Mouse (Mus musculus): Measurements from ENCODE around the gene Rgs11. TPM values are rescaled to one million over a fixed set of nuclear protein-coding genes. Genes with fewer than 3 reads are reported as not detected.
"Not testable (repeated sequence)": the region's sequence is repeated elsewhere in the genome, so short reads cannot be mapped to it uniquely, and the experiment has no call there.

The Rgs11 gene
- total RNA-seq (2021), result 10 to 100 TPM; 56.1 to 56.2 TPM
- long read RNA-seq, experiment 1, partial matches to known transcripts, result 10 of 50 reads
- long read RNA-seq, experiment 1, other reads (novel, unspliced or antisense), result 37 of 50 reads
- long read RNA-seq, experiment 2, partial matches to known transcripts, result 13 of 59 reads
- long read RNA-seq, experiment 2, other reads (novel, unspliced or antisense), result 41 of 59 reads

- intact Hi-C loops (cut with DNase I), result no loop called here
- DNase-seq (ENCODE audit: low spot score in 2 of 2), result peak; percentile 52 to 57
Measured at GRCm38 (mm10) chr17:26202737-26203136, at the start of gene Rgs11. Rgs11 (plus strand) TSS chr17:26202951.

DNA sequence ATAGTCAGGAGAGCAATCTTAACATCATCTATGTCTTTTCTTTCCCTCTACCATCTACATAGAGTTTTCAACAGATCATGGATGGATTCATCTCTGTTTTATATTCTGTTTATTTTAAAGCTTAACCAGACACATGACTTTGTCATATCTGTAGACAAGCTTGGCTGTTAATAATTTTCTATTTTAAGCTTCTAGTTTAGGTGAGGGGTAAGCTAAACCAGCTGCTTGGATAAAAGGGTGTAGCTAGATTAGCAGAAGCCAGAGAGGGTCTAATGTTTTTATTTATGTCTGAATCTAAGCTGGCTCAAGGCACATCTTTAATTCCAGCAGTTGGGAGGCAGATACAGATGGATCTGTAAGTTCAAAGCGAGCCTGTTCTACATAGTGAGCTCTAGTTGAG lies 40.0 kb upstream of the Rgs11 start:
- DNase-seq (ENCODE audit: low spot score in 2 of 2), result no peak

DNA sequence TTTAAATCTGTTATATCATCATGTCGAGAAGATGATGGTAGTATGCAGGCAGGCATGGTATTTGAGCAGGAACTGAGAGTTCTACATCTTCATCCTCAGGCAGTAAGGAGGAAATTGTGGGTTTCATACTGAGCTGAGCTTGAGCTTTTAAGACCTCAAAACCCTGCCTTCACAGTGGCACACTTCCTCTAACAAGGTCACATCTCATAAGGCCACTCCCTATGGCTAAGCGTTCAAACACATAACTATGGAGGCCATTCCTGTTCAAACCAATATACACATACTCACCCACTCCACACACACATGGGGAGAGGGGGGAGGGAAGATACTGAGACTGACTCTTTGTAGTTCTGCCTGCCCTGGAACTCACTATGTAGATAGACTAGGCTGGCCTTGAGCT lies 34.7 kb upstream of the Rgs11 start:
- DNase-seq (ENCODE audit: low spot score in 2 of 2), result no peak
- intact Hi-C loops (cut with DNase I), result no loop called here

More for the DNA sequence above, 40.0 kb upstream of the Rgs11 start:
- intact Hi-C loops (cut with DNase I), result no loop called here

GRCm38 (mm10) chr17:26175248-26175647 lies 27.5 kb upstream of the Rgs11 start:
- intact Hi-C loops (cut with DNase I); DNase-seq (ENCODE audit: low spot score in 2 of 2): not testable (repeated sequence)

GRCm38 (mm10) chr17:26178611-26179010 lies 24.1 kb upstream of the Rgs11 start:
- no peak for DNase-seq (ENCODE audit: low spot score in 2 of 2)
- intact Hi-C loops (cut with DNase I), result no loop called here

DNA sequence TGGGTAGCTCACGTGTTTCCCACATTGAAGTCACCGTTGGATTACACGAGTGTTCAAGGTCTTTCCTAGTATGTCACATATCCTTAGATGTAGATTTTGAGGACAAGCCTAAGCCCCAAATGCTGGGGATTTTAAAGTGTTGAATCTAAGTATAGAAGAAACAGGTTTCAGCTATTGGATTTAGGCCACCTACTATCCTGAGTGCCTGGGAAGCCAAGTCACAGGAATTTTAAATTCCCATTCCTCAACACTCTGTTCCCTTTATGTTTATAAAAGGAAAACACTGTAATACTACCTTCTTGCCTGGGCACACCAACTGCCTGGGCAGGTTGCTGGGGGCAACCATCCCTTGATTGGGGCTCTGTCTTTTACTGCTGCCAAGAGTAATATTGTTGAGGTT lies 21.6 kb upstream of the Rgs11 start:
- intact Hi-C loops (cut with DNase I), result no loop called here
- DNase-seq (ENCODE audit: low spot score in 2 of 2), result peak in 1 of 2 experiments; percentile 52

GRCm38 (mm10) chr17:26187592-26187991 lies 15.2 kb upstream of the Rgs11 start:
- no peak for DNase-seq (ENCODE audit: low spot score in 2 of 2)
- intact Hi-C loops (cut with DNase I), result no loop called here

GRCm38 (mm10) chr17:26188091-26188805 lies 14.5 kb upstream of the Rgs11 start:
- intact Hi-C loops (cut with DNase I), result no loop called here
- no peak for DNase-seq (ENCODE audit: low spot score in 2 of 2)

DNA sequence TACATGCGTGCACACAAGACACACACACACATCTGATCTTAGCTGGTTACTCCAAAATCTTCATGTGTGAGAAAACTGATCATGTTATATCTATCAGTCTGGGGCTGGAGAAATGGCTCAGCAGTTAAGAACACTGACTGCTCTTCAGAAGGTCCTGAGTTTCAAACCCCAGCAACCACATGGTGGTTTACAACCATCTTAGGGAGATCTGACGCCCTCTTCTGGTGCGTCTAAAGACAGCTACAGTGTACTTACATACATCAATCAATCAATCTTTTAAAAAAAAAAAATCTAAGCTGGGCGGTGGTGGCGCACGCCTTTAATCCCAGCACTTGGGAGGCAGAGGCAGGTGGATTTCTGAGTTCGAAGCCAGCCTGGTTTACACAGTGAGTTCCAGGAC lies 11.3 kb upstream of the Rgs11 start:
- intact Hi-C loops (cut with DNase I); DNase-seq (ENCODE audit: low spot score in 2 of 2): not testable (repeated sequence)

DNA sequence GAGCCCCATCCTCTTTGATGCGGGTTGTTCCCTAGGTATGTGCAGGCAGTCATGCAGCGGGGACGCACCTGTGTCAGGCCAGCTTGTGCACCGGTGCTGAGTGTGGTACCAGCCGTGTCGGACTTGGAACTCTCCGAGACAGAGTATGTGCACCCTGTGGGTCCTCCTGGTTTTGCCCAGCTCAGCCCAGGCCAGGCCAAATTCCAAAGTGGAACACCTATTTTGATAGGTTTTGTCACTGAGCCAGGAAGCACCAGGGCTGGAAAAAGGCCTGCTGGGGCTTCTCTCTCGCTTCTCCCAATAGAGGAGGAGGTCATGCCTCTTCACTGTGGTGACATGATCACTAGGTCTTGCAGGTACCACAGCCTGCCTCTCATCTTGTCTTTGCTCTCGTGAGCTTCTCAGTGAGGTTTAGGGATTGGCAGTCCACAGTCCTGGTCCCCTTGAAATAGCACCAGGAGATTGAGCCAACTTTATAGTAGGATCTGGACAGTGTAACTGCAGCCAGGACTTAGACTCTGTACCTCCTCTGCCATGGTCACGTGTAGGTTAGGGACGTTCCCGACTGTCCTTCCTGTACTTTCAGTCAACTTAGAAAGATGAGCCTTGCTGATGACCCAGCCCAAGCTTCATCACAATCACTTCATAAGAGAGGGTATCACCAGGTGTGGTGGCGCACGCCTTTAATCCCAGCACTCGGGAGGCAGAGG lies 10.1 kb upstream of the Rgs11 start:
- intact Hi-C loops (cut with DNase I), result no loop called here

DNA sequence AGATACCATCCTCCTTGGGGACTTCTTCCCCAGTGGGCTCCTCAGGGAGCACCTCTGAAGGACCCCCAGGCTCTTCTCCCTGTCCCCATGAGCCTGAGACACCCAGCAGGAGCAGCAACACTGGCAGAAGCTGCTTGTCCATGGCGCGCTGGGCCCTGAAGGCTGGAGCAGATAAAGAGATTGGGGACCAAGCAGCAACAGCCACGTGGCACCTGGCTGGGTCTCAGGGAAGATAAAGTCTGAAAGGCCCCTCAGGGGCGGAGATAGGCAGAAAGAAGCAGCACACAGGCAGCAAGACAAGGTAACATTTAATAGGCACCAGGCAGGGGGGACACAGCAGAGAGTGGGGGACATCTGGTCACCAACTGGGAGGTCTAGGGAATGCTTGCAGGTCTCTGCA lies 3.9 kb upstream of the Rgs11 start, which contains the start of gene Pdia2:
Gene Pdia2, minus strand, starts transcription at position 196 of the 400 bp plus-strand sequence.
- intact Hi-C loops (cut with DNase I), result no loop called here
- DNase-seq (ENCODE audit: low spot score in 2 of 2), result no peak

More for the DNA sequence above, 10.1 kb upstream of the Rgs11 start:
- no peak for DNase-seq (ENCODE audit: low spot score in 2 of 2)

DNA sequence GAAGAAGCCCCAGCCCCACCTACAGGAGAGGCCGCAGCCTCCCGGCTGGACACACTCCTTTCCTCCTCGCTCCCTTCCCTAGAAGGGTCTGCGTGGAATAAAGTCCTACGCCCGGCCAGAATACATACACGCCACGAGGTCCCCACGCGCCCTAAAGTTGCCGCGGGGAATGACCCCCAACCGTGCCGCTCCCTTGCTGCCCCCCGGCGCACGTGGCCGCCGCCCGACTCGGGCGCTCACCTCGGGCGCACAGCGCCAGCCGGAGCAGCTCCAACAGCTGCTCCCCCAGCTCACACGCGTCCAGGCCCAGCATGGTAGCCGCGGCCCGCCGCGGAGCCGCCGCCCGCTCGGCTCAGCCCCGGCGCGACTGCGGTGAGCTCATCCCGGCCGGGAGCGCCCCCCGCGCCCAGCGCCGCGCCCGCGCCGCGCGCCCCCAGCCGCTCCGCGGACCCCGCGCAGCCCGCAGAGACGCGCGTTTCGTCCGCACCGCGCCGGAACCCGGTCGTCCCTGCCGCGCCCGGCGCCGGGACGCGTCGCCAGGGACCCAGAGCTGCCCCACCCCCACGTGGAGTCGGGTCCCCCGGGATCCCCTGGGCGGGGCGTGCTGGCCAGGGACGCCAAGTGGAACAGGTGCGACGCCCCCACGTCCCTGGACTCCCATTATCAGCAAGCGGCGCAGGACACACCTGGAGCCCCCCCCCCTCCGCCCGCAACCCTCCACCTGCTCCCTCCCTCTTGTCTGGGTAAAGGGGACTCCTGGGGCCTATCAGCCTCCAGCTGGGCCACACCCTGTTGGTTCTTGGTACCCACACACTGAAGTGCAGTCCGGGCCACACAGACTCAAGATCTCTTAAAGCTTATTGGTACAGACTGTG lies 1.7 kb upstream of the Rgs11 start:
- intact Hi-C loops (cut with DNase I), result no loop called here
- peak; percentile 27 to 61 for DNase-seq (ENCODE audit: low spot score in 2 of 2)

DNA sequence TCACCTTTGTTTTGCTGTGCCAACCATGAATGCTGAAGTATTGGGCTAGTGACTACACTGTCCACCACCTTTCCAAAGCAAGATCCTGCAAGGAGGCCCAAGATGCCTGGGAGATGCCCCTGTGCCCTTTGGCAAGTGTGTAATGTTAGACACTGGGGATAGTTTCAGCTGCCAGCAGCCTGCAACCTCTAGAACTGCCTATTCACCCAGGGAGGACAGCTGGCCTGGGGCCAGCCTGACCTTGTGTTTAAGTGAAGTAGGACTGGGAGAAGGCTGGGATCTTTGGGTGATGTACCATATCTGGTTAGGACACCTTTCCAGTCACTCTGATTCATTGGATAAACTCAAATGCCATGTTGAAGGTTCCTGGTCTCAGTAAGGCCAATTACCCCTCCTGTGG lies 753 bp upstream of the Rgs11 start:
- no peak for DNase-seq (ENCODE audit: low spot score in 2 of 2)
- intact Hi-C loops (cut with DNase I), result no loop called here

DNA sequence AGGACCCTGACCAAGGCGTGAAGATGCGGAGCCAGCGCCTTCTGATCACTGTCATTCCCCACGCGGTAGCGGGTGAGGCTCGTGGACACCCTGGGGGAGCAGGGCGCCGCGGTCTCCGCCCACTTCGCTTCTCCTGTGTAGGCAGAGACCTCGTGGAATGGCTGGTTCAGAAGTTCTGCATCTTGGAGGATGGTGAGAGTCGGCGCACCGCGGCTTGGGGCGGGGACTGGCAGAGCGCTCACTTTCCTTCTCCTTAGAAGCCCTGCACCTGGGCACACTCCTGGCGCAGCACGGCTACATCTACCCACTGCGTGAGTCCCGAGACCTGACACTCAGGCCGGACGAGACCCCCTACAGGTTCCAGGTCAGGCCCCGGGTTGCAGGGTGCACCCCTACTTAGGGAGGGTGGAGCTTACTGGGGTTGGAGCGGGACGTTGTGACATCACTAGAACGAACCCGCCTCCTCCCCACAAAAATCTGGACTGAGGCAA lies 615 bp downstream of the Rgs11 start:
- DNase-seq (ENCODE audit: low spot score in 2 of 2), result peak; percentile 63 to 81
- intact Hi-C loops (cut with DNase I), result no loop called here

DNA sequence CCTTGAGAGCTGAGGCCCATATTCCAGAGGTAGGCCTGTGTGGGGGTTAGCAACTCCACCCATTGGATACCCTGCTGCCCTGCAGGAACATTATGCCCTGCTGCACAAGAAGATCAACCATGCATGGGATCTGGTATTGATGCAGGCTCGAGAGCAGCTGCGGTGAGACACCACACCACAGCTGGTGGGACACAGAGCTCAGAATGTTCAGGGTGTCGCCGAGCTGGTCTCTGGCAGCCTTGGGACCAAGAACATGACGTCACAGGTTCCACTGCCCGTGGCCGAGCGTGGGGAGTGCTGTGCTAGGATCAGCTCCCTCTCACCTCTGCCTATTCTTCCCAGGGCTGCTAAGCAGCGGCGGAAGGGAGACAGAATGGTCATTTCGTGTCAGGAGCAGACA lies 2.0 kb downstream of the Rgs11 start:
- intact Hi-C loops (cut with DNase I), result no loop called here
- no peak for DNase-seq (ENCODE audit: low spot score in 2 of 2)

DNA sequence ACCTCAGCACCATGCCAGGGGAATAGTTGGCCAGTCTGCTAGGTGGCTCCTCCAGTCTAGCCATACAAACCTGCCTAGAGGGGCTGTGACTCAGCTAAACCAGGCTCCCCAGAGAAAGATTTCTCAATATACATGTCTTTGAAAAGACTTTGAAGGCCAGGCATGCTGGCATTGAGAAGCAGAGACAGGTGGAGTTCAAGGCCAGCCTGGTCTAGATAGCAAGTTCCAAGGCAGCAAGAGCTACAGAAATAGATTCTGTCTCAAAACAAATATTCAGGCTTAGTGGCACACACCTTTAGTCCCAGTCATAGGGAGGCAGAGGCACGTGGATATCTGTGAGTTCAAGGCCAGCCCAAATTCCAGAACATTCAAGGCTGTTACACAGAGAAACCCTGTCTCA lies 3.6 kb downstream of the Rgs11 start:
- intact Hi-C loops (cut with DNase I), result no loop called here
- no peak for DNase-seq (ENCODE audit: low spot score in 2 of 2)

GRCm38 (mm10) chr17:26207686-26208085 lies 4.9 kb downstream of the Rgs11 start, which contains the start of gene Arhgdig:
Arhgdig (minus strand) TSS chr17:26207786.
- no peak for DNase-seq (ENCODE audit: low spot score in 2 of 2)
- intact Hi-C loops (cut with DNase I), result no loop called here

GRCm38 (mm10) chr17:26212241-26212640 lies 9.5 kb downstream of the Rgs11 start:
- intact Hi-C loops (cut with DNase I), result no loop called here
- DNase-seq (ENCODE audit: low spot score in 2 of 2), result no peak

- intact Hi-C loops (cut with DNase I), result no loop called here
- no peak for DNase-seq (ENCODE audit: low spot score in 2 of 2)
Measured at GRCm38 (mm10) chr17:26212681-26213080, 9.9 kb downstream of the Rgs11 start.

Measured in left cerebral cortex, postnatal 14 days (tissue).